Mouse (Mus musculus) hindbrain, postnatal 0 days (tissue): ENCODE measurements at regions not wholly inside any gene's neighbourhood (a gene's known extent, or its start where the extent isn't known, plus 50 kb on each side); places are given as distances from the start of the nearest gene placed in this dataset.
A peak's percentile ranks its signal among the peaks of the same experiment; 100 is the strongest.

Experiments
- ATAC-seq: fragments of 200-750 bp; cut with Nextera tagmentation; 2 replicates; pipeline ENCODE4 v1.8.0; 2017; ENCODE audit warnings: mild to moderate bottlenecking, moderate TSS enrichment, moderate library complexity
- DNase-seq: peaks from one replicate; pipeline ENCODE4 v3.0.0-alpha.2; 2015; ENCODE audit warnings: low spot score
- H3K27ac ChIP-seq: fragments of 300-500 bp; sonication (generic); 2 replicates; pipeline ENCODE4 v1.5.1; 2014; ENCODE audit warnings: mild to moderate bottlenecking
- H3K27me3 ChIP-seq: fragments of 300-500 bp; sonication (generic); 2 replicates; pipeline ENCODE4 v1.6.1; 2014; ENCODE audit warnings: low read length, mixed read lengths; ENCODE audit not compliant: insufficient read depth
- H3K36me3 ChIP-seq: fragments of 300-500 bp; sonication (generic); 2 replicates; pipeline ENCODE4 v1.6.1; 2014; ENCODE audit warnings: low read length, mixed read lengths; ENCODE audit not compliant: insufficient read depth
- H3K4me1 ChIP-seq: fragments of 300-500 bp; sonication (generic); 2 replicates; pipeline ENCODE4 v1.6.1; 2014; ENCODE audit warnings: antibody characterized with exemption, low read length, mixed read lengths; ENCODE audit not compliant: insufficient read depth
- H3K4me2 ChIP-seq: fragments of 300-500 bp; sonication (generic); 2 replicates; pipeline ENCODE4 v1.6.1; 2014; ENCODE audit warnings: low read depth, mild to moderate bottlenecking, low read length, moderate library complexity, mixed read lengths
- H3K4me3 ChIP-seq: fragments of 300-500 bp; sonication (generic); 2 replicates; pipeline ENCODE4 v1.5.1; 2014; ENCODE audit warnings: low read length
- H3K9ac ChIP-seq: fragments of 300-500 bp; sonication (generic); replicated peaks from 2 replicates; pipeline ENCODE4 v1.6.1; 2014; ENCODE audit warnings: mild to moderate bottlenecking, low read length, moderate library complexity, mixed read lengths
- H3K9me3 ChIP-seq: fragments of 300-500 bp; sonication (generic); 2 replicates; pipeline ENCODE4 v1.6.1; 2016; ENCODE audit warnings: low read length, mixed read lengths
- CTCF ChIP-seq: IDR thresholded peaks from 2 replicates; pipeline ENCODE4 v1.5.1; 2016; ENCODE audit warnings: antibody characterized with exemption, control low read depth, low read depth
- WGBS: fragments of 180-500 bp; shearing (Covaris S2); extraction: QIAGEN DNeasy Blood & Tissue Kit; methylation state at CpG from one replicate; pipeline ENCODE4 v1.1.7; 2014; 5-methylcytosine and 5-hydroxymethylcytosine counted together

DNA sequence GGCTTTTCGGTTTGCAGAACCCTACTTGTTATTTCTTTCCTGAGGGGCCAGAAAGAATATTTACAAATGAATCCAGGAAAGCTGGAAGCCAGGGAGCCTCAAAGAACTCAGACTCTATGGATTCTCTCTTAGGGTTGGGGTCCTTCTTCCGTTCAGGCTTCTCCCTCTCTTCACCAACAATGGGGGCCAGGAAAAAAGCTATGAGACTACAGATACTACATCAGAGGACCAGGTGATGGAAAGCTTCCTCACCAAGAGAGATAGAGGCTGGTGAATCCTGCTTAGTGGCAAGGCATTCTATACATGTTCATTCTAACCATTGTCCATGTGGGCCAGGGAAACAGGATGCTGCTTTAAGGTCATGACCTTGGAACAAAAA is 434.9 kb downstream of the Cmpk2 start:
- H3K4me2 ChIP-seq: peak overlapping the region; percentile 68
- 4% methylated on average over 2 of the region's 2 CpGs for WGBS
- no peak for DNase-seq
- TF ChIP-seq CTCF: no peak
- peak overlapping the region; percentile 32 for H3K4me3 ChIP-seq
- no peaks in the 10 kb centered on the region for H3K9me3 ChIP-seq
- peaks cover 11% of the 10 kb centered on the region for H3K4me1 ChIP-seq
- H3K27ac ChIP-seq: peak overlapping the region; percentile 74; the same call in 1 of the 2 replicates
- H3K9ac ChIP-seq: peak overlapping the region; percentile 48
- H3K36me3 ChIP-seq: no peaks in the 10 kb centered on the region
- ATAC-seq: peak; percentile 40; the same call in 1 of the 2 replicates
- no peaks in the 10 kb centered on the region for H3K27me3 ChIP-seq

DNA sequence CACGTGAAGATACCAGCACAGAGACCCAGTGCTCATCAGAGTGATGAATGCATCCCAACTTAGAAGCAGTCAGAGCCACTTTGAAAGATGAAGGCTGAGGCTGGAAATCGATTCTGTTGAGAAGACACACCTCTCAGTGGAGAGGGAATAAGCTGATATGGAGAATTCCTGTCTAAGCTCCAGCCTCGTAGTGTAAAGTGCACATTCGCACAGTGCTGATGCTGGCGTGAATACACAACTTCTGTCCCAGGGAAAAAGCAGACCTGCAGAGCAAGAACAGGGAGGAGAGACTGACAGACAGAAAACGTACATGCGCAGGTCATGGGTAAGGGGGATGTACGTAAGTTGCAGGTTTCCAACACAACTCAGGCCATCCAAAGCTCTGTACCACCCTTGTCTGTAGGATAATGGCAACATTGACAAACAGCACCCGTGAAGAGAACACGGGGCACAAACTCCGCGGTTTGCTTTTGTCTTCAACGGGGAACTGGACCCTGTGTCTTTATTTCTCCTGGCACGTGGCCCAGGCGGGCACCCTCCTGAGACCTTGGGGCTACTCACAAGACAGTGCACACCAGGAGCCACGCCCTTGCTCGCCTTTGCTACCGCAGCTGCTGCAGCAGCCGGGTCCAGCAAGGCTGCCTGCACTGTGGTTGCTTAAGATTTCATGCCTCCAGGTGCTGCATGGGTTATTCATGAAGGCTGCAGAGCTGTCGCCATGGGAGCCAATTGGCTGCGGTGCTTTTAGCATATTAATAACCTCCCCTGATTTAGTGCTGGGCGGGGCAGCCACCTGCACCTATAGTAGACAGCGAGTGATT is 434.3 kb downstream of the Cmpk2 start:
- H3K36me3 ChIP-seq: no peaks in the 10 kb centered on the region
- TF ChIP-seq CTCF: no peak
- no peaks in the 10 kb centered on the region for H3K27me3 ChIP-seq
- 8% methylated on average over 23 of the region's 23 CpGs for WGBS
- peak overlapping the region; percentile 32 for H3K4me3 ChIP-seq
- DNase-seq (peak; percentile 78), ATAC-seq (peak; percentile 93)
- peak overlapping the region; percentile 68 for H3K4me2 ChIP-seq
- H3K4me1 ChIP-seq: peaks cover 11% of the 10 kb centered on the region
- peak overlapping the region; percentile 48 for H3K9ac ChIP-seq
- H3K9me3 ChIP-seq: no peaks in the 10 kb centered on the region
- H3K27ac ChIP-seq: peak overlapping the region; percentile 74

DNA sequence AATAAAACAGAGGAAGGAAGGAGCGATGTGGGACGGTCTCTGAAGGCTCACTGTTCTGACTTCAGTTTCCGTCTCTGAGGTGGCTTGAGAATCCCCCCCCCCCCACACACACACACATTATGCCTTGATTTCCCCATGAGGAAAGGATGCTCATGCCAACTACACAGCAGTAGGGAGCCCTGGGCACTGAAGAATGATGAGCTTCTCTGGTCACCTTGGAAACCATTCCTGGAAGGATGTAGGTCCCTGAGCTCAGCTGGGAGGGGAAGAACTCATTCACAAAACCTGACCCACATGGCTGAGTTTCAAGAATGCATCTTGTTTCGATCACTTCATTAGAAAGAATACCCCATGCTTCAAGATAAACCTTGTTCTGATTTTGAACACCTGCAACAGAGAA is 422.2 kb downstream of the Cmpk2 start:
- ATAC-seq (no peak), DNase-seq (peak; percentile 53)
- H3K9me3 ChIP-seq: no peaks in the 10 kb centered on the region
- WGBS: 20% methylated on average over 4 of the region's 4 CpGs
- no peak for TF ChIP-seq CTCF
- no peaks in the 10 kb centered on the region for H3K36me3 ChIP-seq
- no peak overlapping the region for H3K27ac ChIP-seq
- peaks cover 8% of the 10 kb centered on the region; the same call in 1 of the 2 replicates for H3K4me1 ChIP-seq
- H3K27me3 ChIP-seq: no peaks in the 10 kb centered on the region
- no peak overlapping the region for H3K9ac ChIP-seq
- no peak overlapping the region for H3K4me3 ChIP-seq
- no peak overlapping the region for H3K4me2 ChIP-seq

DNA sequence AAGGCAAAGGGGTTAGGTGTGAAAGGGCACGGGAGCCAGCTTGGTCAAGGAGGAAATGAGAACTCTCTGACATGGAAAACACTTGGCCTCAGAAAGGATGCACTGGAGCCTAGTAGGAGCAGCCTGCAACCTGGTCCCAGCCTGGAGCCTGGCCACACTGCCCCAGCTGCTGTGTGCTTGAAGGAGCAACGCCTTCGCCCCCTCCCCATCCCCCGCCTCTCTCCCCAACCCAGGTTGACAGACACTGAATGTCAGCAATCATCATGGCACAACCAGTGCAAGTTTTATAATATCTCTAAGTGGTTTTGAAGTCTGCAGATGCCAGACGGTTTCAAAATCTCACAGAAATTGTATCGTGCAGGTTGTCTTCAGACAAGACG is 417.6 kb downstream of the Cmpk2 start:
- 32% methylated on average over 7 of the region's 7 CpGs for WGBS
- peak; percentile 48; the same call in 1 of the 2 replicates for ATAC-seq
- 0 out of 2 replicates have a peak overlapping the region, but pooled peaks have one; percentile 36 for H3K4me2 ChIP-seq

DNA sequence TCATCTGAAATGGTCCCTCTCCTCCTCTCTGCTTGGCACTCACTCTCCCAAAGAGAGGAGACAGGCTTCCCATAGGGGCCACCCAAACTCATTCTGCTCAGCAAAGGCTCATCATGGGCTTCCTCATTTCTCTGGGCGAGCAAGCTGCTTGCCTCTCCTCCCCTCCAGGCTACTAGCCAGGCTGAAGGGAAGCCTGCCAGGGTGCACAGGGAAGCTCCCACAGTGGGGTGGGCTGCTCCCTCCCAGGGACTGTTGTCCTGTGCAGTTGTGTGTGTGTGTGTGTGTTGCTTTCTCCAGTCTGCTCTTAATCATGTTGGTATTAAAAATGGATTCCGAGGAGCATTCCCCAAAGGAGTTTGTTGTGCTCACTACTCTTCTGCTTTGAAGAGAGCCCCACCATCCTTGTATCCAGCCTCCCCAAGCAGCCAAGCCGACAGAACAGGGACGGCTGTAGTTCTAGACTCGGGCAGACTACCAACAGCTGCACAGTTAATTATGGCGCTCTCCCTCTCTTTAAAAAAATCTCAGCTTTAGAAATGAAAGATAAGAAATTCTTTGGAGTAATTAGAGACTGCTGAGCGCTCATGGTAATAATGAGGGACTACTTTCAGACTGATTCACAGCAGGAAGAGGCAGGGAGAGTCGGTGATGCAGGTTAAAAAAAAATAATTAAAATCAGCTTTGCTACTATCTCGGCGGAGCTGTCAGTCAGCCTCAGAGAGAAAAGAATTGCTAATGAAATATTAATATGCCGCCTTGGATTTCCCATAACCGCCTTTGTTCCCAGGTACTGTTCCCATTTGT is 417.0 kb downstream of the Cmpk2 start:
- no peaks in the 10 kb centered on the region for H3K27me3 ChIP-seq
- peak overlapping the region; percentile 66 for H3K27ac ChIP-seq
- ATAC-seq: peak; percentile 71
- 13% methylated on average over 12 of the region's 12 CpGs for WGBS
- peak overlapping the region; percentile 36 for H3K4me2 ChIP-seq
- no peaks in the 10 kb centered on the region for H3K36me3 ChIP-seq
- no peaks in the 10 kb centered on the region for H3K9me3 ChIP-seq
- no peak overlapping the region for H3K4me3 ChIP-seq
- no peak for TF ChIP-seq CTCF
- H3K9ac ChIP-seq: 0 out of 2 replicates have a peak overlapping the region, but pooled peaks have one; percentile 21
- H3K4me1 ChIP-seq: peaks cover 24% of the 10 kb centered on the region
- DNase-seq: peak; percentile 68

More for the DNA sequence above, 417.6 kb downstream of the Cmpk2 start:
- no peak for TF ChIP-seq CTCF
- H3K27me3 ChIP-seq: no peaks in the 10 kb centered on the region
- no peaks in the 10 kb centered on the region for H3K36me3 ChIP-seq
- DNase-seq: peak; percentile 53
- no peak overlapping the region for H3K4me3 ChIP-seq
- peak overlapping the region; percentile 66; the same call in 1 of the 2 replicates for H3K27ac ChIP-seq
- H3K9me3 ChIP-seq: no peaks in the 10 kb centered on the region
- H3K4me1 ChIP-seq: peaks cover 28% of the 10 kb centered on the region
- 0 out of 2 replicates have a peak overlapping the region, but pooled peaks have one; percentile 21 for H3K9ac ChIP-seq

DNA sequence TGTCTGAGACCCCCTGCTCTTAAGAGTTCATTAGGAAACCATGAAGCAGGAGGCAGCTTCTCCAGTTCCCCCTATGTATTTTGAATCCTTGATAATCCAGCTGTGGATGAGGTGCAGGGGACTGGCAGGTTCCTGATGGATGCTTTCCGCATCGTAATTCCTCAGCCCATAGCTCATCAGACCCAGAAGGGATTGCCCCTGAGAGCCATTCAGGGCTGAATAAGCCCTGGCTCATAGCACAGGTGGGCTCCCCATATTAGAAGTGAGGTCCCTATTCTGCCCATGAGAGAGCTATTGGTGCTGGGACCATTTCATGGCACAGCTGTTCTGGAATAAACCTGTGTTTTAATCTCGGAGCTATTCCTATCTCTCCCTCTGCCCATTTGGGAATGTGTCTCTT is 416.1 kb downstream of the Cmpk2 start:
- TF ChIP-seq CTCF: no peak
- WGBS: 53% methylated on average over 3 of the region's 3 CpGs
- no peaks in the 10 kb centered on the region for H3K9me3 ChIP-seq
- ATAC-seq (no peak), DNase-seq (no peak)
- no peak overlapping the region for H3K4me2 ChIP-seq
- H3K27ac ChIP-seq: no peak overlapping the region
- H3K4me1 ChIP-seq: peaks cover 24% of the 10 kb centered on the region
- no peak overlapping the region for H3K4me3 ChIP-seq
- no peaks in the 10 kb centered on the region for H3K36me3 ChIP-seq
- H3K9ac ChIP-seq: no peak overlapping the region
- H3K27me3 ChIP-seq: no peaks in the 10 kb centered on the region
